Mouse (Mus musculus) E14TG2a.4 (cell line): ENCODE results near the gene Mdm2.

Experiments
- CTCF ChIP-seq: conservative IDR thresholded peaks from 2 replicates; pipeline ENCODE4 v1.5.1; 2014; ENCODE audit warnings: low read length
- POU5F1 ChIP-seq: IDR thresholded peaks from 2 replicates; pipeline ENCODE4 v1.6.1; 2014; ENCODE audit warnings: low read length, borderline replicate concordance

DNA sequence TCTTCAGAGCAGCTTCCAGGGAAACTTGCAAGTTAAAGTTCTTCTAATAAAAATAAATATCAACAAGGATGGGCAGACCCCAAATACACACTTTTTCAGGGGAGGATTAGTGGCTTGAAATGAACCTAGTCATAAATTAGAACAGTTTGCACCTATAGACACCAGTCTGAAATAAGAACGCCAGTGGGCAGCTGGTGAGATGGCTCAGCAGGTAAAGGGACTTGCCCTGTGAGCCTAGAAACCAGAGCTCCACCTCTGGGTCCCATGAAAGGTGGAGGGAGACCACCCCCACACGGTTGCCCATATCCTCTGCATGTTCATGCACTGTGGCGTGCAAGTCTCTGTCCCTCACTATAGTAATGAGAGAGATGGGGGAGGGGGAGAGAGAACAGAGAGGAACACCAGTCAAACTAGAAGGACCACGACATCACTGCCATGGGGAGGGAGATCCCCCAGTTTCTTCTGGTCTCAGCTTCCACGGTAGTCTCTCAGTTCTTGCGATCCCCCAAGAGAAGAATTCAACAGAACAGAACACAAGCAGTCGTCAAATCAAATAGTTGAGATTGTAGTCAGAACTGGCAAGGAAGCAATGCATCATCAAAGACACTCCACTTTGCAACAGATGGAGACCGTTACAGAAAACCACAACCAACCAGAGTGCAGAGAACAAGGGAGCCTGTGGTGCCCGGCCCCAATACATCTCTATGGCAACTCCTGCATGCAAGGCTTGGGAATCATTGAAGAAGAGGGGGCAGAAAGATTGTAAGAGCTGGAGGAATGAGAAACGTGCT lies 58.8 kb downstream of the Mdm2 start:
- TF ChIP-seq CTCF: no peak
- TF ChIP-seq POU5F1: no peak
